ENCODE assay signal across 17 mouse cellular contexts in genomic region chr2:136854543-136855388, GRCm38 (mm10). TPM values are rescaled to one million over a fixed set of nuclear protein-coding genes. Genes with fewer than 3 reads are reported as not detected.
DNase-seq lines count a peak whose midpoint lies in the region; ATAC-seq lines count a peak whose summit lies in the region.
"Had no signal": no experiment of that assay in that cellular context is flagged by ENCODE, and none has a peak within 500 bp of the region (broad histone marks: within the 10 kb centered on the region; RNA-seq: fewer than 3 reads in every experiment).

No protein-coding gene starts in this region.

- no peaks in the 10 kb centered on the region for H3K27me3 ChIP-seq in forebrain, embryonic 14.5 days (replicated peaks; ENCODE audit: control insufficient read depth, insufficient read depth, low read length)
- H3K27me3 ChIP-seq in limb, embryonic 11.5 days (ENCODE audit: control insufficient read depth, insufficient read depth, low read length), result no peaks in the 10 kb centered on the region
- no peaks in the 10 kb centered on the region for H3K27me3 ChIP-seq in neural tube, embryonic 14.5 days (ENCODE audit: control insufficient read depth, insufficient read depth, low read length)
- H3K27me3 ChIP-seq: embryonic facial prominence, embryonic 15.5 days had no signal

- H3K9ac ChIP-seq in forebrain, embryonic 14.5 days (ENCODE audit: low read length), result no peak overlapping the region
- no peak overlapping the region for H3K9ac ChIP-seq in limb, embryonic 11.5 days (ENCODE audit: low read length)
- no peak overlapping the region for H3K9ac ChIP-seq in neural tube, embryonic 14.5 days (replicated peaks; ENCODE audit: low read depth, low read length)
- H3K9ac ChIP-seq: embryonic facial prominence, embryonic 15.5 days had no signal

- ATAC-seq in forebrain, embryonic 14.5 days, result peak; percentile 62; the same call in 1 of the 2 replicates
- ATAC-seq in limb, embryonic 11.5 days (ENCODE audit: insufficient number of reproducible peaks, low FRiP score, low TSS enrichment, low read depth), result no peak
- ATAC-seq in neural tube, embryonic 14.5 days (ENCODE audit: low read depth), result no peak

- intact Hi-C loops in left cerebral cortex, postnatal 36 days (cut with DNase I), result no loop called here
- intact Hi-C loops in gastrocnemius, postnatal 14 days (cut with DNase I; ENCODE audit: low total_unique reads), result no loop called here

- no peaks in the 10 kb centered on the region for H3K9me3 ChIP-seq in forebrain, embryonic 14.5 days (replicated peaks; ENCODE audit: control insufficient read depth, low read length)
- H3K9me3 ChIP-seq in limb, embryonic 11.5 days (ENCODE audit: control insufficient read depth, low read length), result no peaks in the 10 kb centered on the region
- H3K9me3 ChIP-seq in neural tube, embryonic 14.5 days (ENCODE audit: control insufficient read depth, low read length), result no peaks in the 10 kb centered on the region
- H3K9me3 ChIP-seq: embryonic facial prominence, embryonic 15.5 days had no signal

- H3K4me1 ChIP-seq in forebrain, embryonic 14.5 days (ENCODE audit: control insufficient read depth, insufficient read depth, low read length), result peaks cover 12% of the 10 kb centered on the region; the same call in 1 of the 2 replicates
- H3K4me1 ChIP-seq in limb, embryonic 11.5 days (ENCODE audit: control insufficient read depth, insufficient read depth, low read length), result 0 out of 2 replicates have a peak, but pooled peaks cover 3% of the 10 kb centered on the region
- no peaks in the 10 kb centered on the region for H3K4me1 ChIP-seq in neural tube, embryonic 14.5 days (ENCODE audit: control insufficient read depth, insufficient read depth, low read length)
- H3K4me1 ChIP-seq: embryonic facial prominence, embryonic 15.5 days had no signal

- no peaks in the 10 kb centered on the region for H3K36me3 ChIP-seq in forebrain, embryonic 14.5 days (ENCODE audit: control insufficient read depth, insufficient read depth, low read length)
- no peaks in the 10 kb centered on the region for H3K36me3 ChIP-seq in limb, embryonic 11.5 days (ENCODE audit: control insufficient read depth, insufficient read depth, low read length)
- H3K36me3 ChIP-seq in neural tube, embryonic 14.5 days (ENCODE audit: control insufficient read depth, insufficient read depth, low read length), result no peaks in the 10 kb centered on the region
- H3K36me3 ChIP-seq: embryonic facial prominence, embryonic 15.5 days had no signal

- peak overlapping the region; percentile 39; the same call in 1 of the 2 replicates for H3K27ac ChIP-seq in forebrain, embryonic 14.5 days (ENCODE audit: low read depth, low read length)
- peak overlapping the region; percentile 36; the same call in 1 of the 2 replicates for H3K27ac ChIP-seq in limb, embryonic 11.5 days (replicated peaks; ENCODE audit: low read depth, low read length)
- peak overlapping the region; percentile 4; the same call in 1 of the 2 replicates for H3K27ac ChIP-seq in neural tube, embryonic 14.5 days (ENCODE audit: low read depth, low read length)
- H3K27ac ChIP-seq: embryonic facial prominence, embryonic 15.5 days; kidney, postnatal 0 days had no signal

- no peak overlapping the region for H3K4me3 ChIP-seq in forebrain, embryonic 14.5 days (ENCODE audit: low read depth, low read length)
- no peak overlapping the region for H3K4me3 ChIP-seq in limb, embryonic 11.5 days (ENCODE audit: low read depth, low read length)
- no peak overlapping the region for H3K4me3 ChIP-seq in neural tube, embryonic 14.5 days (ENCODE audit: low read depth, low read length)
- H3K4me3 ChIP-seq: embryonic facial prominence, embryonic 15.5 days had no signal

- 3% methylated on average over 5 of the region's 5 CpGs for WGBS in forebrain, embryonic 14.5 days
- WGBS in limb, embryonic 11.5 days, result 53% methylated on average over 5 of the region's 5 CpGs
- WGBS in neural tube, embryonic 14.5 days, result 14% methylated on average over 5 of the region's 5 CpGs

- peak; percentile 63 for DNase-seq in embryo, embryonic 10.5 days (ENCODE audit: low spot score)
- DNase-seq in forebrain, embryonic 14.5 days (ENCODE audit: low spot score), result peak; percentile 39
- peak; percentile 23 for DNase-seq in limb, embryonic 11.5 days (ENCODE audit: low spot score)
- DNase-seq in left cerebral cortex, postnatal 36 days (ENCODE audit: low spot score in 2 of 2), result no peak
- no peak for DNase-seq in cerebellum, postnatal 4 days (ENCODE audit: low spot score in 2 of 2)
- DNase-seq in spleen, postnatal 36 days (ENCODE audit: low spot score in 2 of 2), result no peak
- DNase-seq in gastrocnemius, postnatal 14 days, result no peak
- DNase-seq: adrenal gland, adult 8-10 months; cerebellum, adult 11 months; heart, postnatal 14 days; layer of hippocampus, postnatal 36 days; lung, postnatal 14 days; thymus, postnatal 25 days had no signal

- no peak overlapping the region for H3K4me2 ChIP-seq in forebrain, embryonic 14.5 days (ENCODE audit: low read length)
- no peak overlapping the region for H3K4me2 ChIP-seq in limb, embryonic 11.5 days (ENCODE audit: low read depth, severe bottlenecking)
- no peak overlapping the region for H3K4me2 ChIP-seq in neural tube, embryonic 14.5 days (ENCODE audit: low read depth, low read length)
- H3K4me2 ChIP-seq: embryonic facial prominence, embryonic 15.5 days had no signal

RNA-seq across cellular contexts. Expression of gene AL731706.2, which starts 30.7 kb away (rescaled TPM):
- polyA plus RNA-seq in forebrain, embryonic 14.5 days (2014; fragmentation: Nextera tagmentation; extraction: Ambion mirVana), result 33.6 and 40.2 TPM in 2 replicates
- polyA plus RNA-seq in limb, embryonic 11.5 days (2014; fragmentation: Nextera tagmentation; extraction: Ambion mirVana), result 24.2 and 25.8 TPM in 2 replicates
- polyA plus RNA-seq in neural tube, embryonic 14.5 days (2014; fragmentation: Nextera tagmentation; extraction: Ambion mirVana), result 18.1 and 25.1 TPM in 2 replicates
- 10 to 100 TPM in 1 of 2 experiments, 1 to 10 TPM in 1; 8.5 to 14.3 TPM for total RNA-seq in left cerebral cortex, postnatal 36 days (2021)
- 10 to 100 TPM; 16.9 to 26.8 TPM for total RNA-seq in gastrocnemius, postnatal 14 days (2021)
- total RNA-seq: liver, adult 2 months had no signal
- polyA plus RNA-seq: liver, adult 2 months had no signal

RNA-seq across cellular contexts. Expression of gene Slx4ip, which starts 36.3 kb away (rescaled TPM):
- polyA plus RNA-seq in forebrain, embryonic 14.5 days (2014; fragmentation: Nextera tagmentation; extraction: Ambion mirVana), result 9.4 and 12.1 TPM in 2 replicates
- 6.6 and 8.5 TPM in 2 replicates for polyA plus RNA-seq in limb, embryonic 11.5 days (2014; fragmentation: Nextera tagmentation; extraction: Ambion mirVana)
- polyA plus RNA-seq in neural tube, embryonic 14.5 days (2014; fragmentation: Nextera tagmentation; extraction: Ambion mirVana), result 12.3 and 13.2 TPM in 2 replicates
- 1 to 10 TPM; 8.1 to 8.2 TPM for total RNA-seq in left cerebral cortex, postnatal 36 days (2021)
- 1 to 10 TPM; 2.4 to 2.7 TPM for total RNA-seq in gastrocnemius, postnatal 14 days (2021)

RNA-seq across cellular contexts. Expression of gene AL731706.1, which starts 36.4 kb away (rescaled TPM):
- polyA plus RNA-seq in forebrain, embryonic 14.5 days (2014; fragmentation: Nextera tagmentation; extraction: Ambion mirVana), result 24.4 and 25.5 TPM in 2 replicates
- polyA plus RNA-seq in limb, embryonic 11.5 days (2014; fragmentation: Nextera tagmentation; extraction: Ambion mirVana), result 28.3 and 30.3 TPM in 2 replicates
- polyA plus RNA-seq in neural tube, embryonic 14.5 days (2014; fragmentation: Nextera tagmentation; extraction: Ambion mirVana), result 22.0 and 25.6 TPM in 2 replicates
- total RNA-seq in left cerebral cortex, postnatal 36 days (2021), result 10 to 100 TPM; 10.5 to 15.2 TPM
- 10 to 100 TPM; 13.3 to 15.9 TPM for total RNA-seq in gastrocnemius, postnatal 14 days (2021)
- total RNA-seq: liver, adult 2 months had no signal

RNA-seq across cellular contexts. Expression of gene Mkks, which starts 36.4 kb away (rescaled TPM):
- polyA plus RNA-seq in forebrain, embryonic 14.5 days (2014; fragmentation: Nextera tagmentation; extraction: Ambion mirVana), result 13.0 and 15.4 TPM in 2 replicates
- polyA plus RNA-seq in limb, embryonic 11.5 days (2014; fragmentation: Nextera tagmentation; extraction: Ambion mirVana), result 14.4 and 15.0 TPM in 2 replicates
- 14.0 and 17.4 TPM in 2 replicates for polyA plus RNA-seq in neural tube, embryonic 14.5 days (2014; fragmentation: Nextera tagmentation; extraction: Ambion mirVana)
- total RNA-seq in left cerebral cortex, postnatal 36 days (2021), result 10 to 100 TPM; 26.2 to 26.9 TPM
- total RNA-seq in gastrocnemius, postnatal 14 days (2021), result 10 to 100 TPM; 16.2 to 23.4 TPM

Comparison
In these comparisons a context has a peak if more than half of its experiments do, and no peak if none do; other contexts are left out.
1. DNase-seq: peak in embryo, embryonic 10.5 days (single experiment), forebrain, embryonic 14.5 days (single experiment) and limb, embryonic 11.5 days (single experiment); none in left cerebral cortex, postnatal 36 days (0 of 2), cerebellum, postnatal 4 days (0 of 2), spleen, postnatal 36 days (0 of 2) and gastrocnemius, postnatal 14 days (single experiment).
2. Peak in every context shown above with its lines, with median percentiles within 50 percentile points of each other: H3K27ac ChIP-seq.